Mouse (Mus musculus) kidney, postnatal 10 days (tissue): ENCODE results near the gene Ascc1.

Source experiments
- DNase-seq: peaks from one replicate; pipeline ENCODE4 v3.0.0; 2021; ENCODE audit warnings: mixed read lengths

The Ascc1 gene

GRCm38 (mm10) chr10:60080982-60081825, 78.6 kb downstream of the Ascc1 start:
- peak; percentile 54 for DNase-seq

GRCm38 (mm10) chr10:60081905-60082304, 79.3 kb downstream of the Ascc1 start:
- no peak for DNase-seq

- no peak for DNase-seq
Measured at GRCm38 (mm10) chr10:60084065-60084464, 81.5 kb downstream of the Ascc1 start.

- no peak for DNase-seq
Measured at GRCm38 (mm10) chr10:60092311-60092710, 89.7 kb downstream of the Ascc1 start.

- no peak for DNase-seq
Measured at GRCm38 (mm10) chr10:60093751-60094150, 91.1 kb downstream of the Ascc1 start.

GRCm38 (mm10) chr10:60095558-60095957, 93.0 kb downstream of the Ascc1 start:
- DNase-seq = no peak

- no peak for DNase-seq
Measured at GRCm38 (mm10) chr10:60096302-60096701, 93.7 kb downstream of the Ascc1 start.

- no peak for DNase-seq
Measured at GRCm38 (mm10) chr10:60097146-60097545, 94.5 kb downstream of the Ascc1 start.

GRCm38 (mm10) chr10:60097774-60098173, 95.2 kb downstream of the Ascc1 start:
- no peak for DNase-seq

- peak; percentile 18 for DNase-seq
Measured at GRCm38 (mm10) chr10:60105391-60106145, 103.0 kb downstream of the Ascc1 start.

- DNase-seq = peak; percentile 35
Measured at GRCm38 (mm10) chr10:60106146-60106530, 103.5 kb downstream of the Ascc1 start, which contains the start of gene Spock2. TSS of gene Spock2 (plus strand) at chr10:60106219.

GRCm38 (mm10) chr10:60106531-60107186, 104.1 kb downstream of the Ascc1 start:
- peak; percentile 65 for DNase-seq

GRCm38 (mm10) chr10:60107448-60107847, 104.8 kb downstream of the Ascc1 start:
- peak; percentile 30 for DNase-seq

GRCm38 (mm10) chr10:60108321-60109111, 105.9 kb downstream of the Ascc1 start:
- DNase-seq = no peak

- no peak for DNase-seq
Measured at GRCm38 (mm10) chr10:60109336-60109735, 106.7 kb downstream of the Ascc1 start.

- DNase-seq = no peak
Measured at GRCm38 (mm10) chr10:60109989-60110388, 107.4 kb downstream of the Ascc1 start.

GRCm38 (mm10) chr10:60110908-60111475, 108.4 kb downstream of the Ascc1 start:
- DNase-seq = no peak

GRCm38 (mm10) chr10:60113965-60114690, 111.5 kb downstream of the Ascc1 start:
- no peak for DNase-seq

GRCm38 (mm10) chr10:60115345-60116185, 113.0 kb downstream of the Ascc1 start:
- peak; percentile 27 for DNase-seq

- no peak for DNase-seq
Measured at GRCm38 (mm10) chr10:60116997-60117396, 114.4 kb downstream of the Ascc1 start.
